Mouse (Mus musculus) forebrain, embryonic 16.5 days (tissue): ENCODE measurements at regions not wholly inside any gene's neighbourhood (a gene's known extent, or its start where the extent isn't known, plus 50 kb on each side); places are given as distances from the start of the nearest gene placed in this dataset.

ENCODE experiments used
- ATAC-seq: fragments of 200-750 bp; cut with Nextera tagmentation; 2 replicates; pipeline ENCODE4 v1.8.0; 2017; ENCODE audit warnings: mild to moderate bottlenecking, moderate library complexity
- H3K27ac ChIP-seq: fragments of 300-500 bp; sonication (generic); 2 replicates; pipeline ENCODE4 v1.5.1; 2014; ENCODE audit warnings: low read length, control low read depth
- H3K27me3 ChIP-seq: fragments of 300-500 bp; sonication (generic); replicated peaks from 2 replicates; pipeline ENCODE4 v1.6.1; 2014; ENCODE audit warnings: low read length; ENCODE audit not compliant: control insufficient read depth, insufficient read depth
- H3K36me3 ChIP-seq: fragments of 300-500 bp; sonication (generic); 2 replicates; pipeline ENCODE4 v1.6.1; 2014; ENCODE audit not compliant: control insufficient read depth, insufficient read depth
- H3K4me1 ChIP-seq: fragments of 300-500 bp; sonication (generic); replicated peaks from 2 replicates; pipeline ENCODE4 v1.6.1; 2014; ENCODE audit warnings: low read length; ENCODE audit not compliant: control insufficient read depth, insufficient read depth
- H3K4me2 ChIP-seq: fragments of 300-500 bp; sonication (generic); 2 replicates; pipeline ENCODE4 v1.6.1; 2014; ENCODE audit warnings: mild to moderate bottlenecking, low read length, control low read depth
- H3K4me3 ChIP-seq: fragments of 300-500 bp; sonication (generic); replicated peaks from 2 replicates; pipeline ENCODE4 v1.5.1; 2014; ENCODE audit warnings: mild to moderate bottlenecking, low read length, control low read depth
- H3K9ac ChIP-seq: fragments of 300-500 bp; sonication (generic); replicated peaks from 2 replicates; pipeline ENCODE4 v1.6.1; 2014; ENCODE audit warnings: low read depth, low read length, control low read depth
- H3K9me3 ChIP-seq: fragments of 300-500 bp; sonication (generic); 2 replicates; pipeline ENCODE4 v1.6.1; 2016; ENCODE audit warnings: low read length; ENCODE audit not compliant: control insufficient read depth
- WGBS: fragments of 180-500 bp; shearing (Covaris S2); extraction: QIAGEN DNeasy Blood & Tissue Kit; methylation state at CpG from one replicate; pipeline ENCODE4 v1.1.7; 2014; 5-methylcytosine and 5-hydroxymethylcytosine counted together

- no peak overlapping the region for H3K27ac ChIP-seq
- H3K4me2 ChIP-seq, result no peak overlapping the region
- no peaks in the 10 kb centered on the region for H3K36me3 ChIP-seq
- H3K4me3 ChIP-seq, result no peak overlapping the region
- WGBS, result 82% methylated on average over 2 of the region's 2 CpGs
- no peaks in the 10 kb centered on the region for H3K4me1 ChIP-seq
- no peak for ATAC-seq
- no peaks in the 10 kb centered on the region for H3K9me3 ChIP-seq
- no peak overlapping the region for H3K9ac ChIP-seq
- H3K27me3 ChIP-seq, result no peaks in the 10 kb centered on the region
Measured at GRCm38 (mm10) chr3:103473336-103473735, 101.7 kb upstream of the Syt6 start.

DNA sequence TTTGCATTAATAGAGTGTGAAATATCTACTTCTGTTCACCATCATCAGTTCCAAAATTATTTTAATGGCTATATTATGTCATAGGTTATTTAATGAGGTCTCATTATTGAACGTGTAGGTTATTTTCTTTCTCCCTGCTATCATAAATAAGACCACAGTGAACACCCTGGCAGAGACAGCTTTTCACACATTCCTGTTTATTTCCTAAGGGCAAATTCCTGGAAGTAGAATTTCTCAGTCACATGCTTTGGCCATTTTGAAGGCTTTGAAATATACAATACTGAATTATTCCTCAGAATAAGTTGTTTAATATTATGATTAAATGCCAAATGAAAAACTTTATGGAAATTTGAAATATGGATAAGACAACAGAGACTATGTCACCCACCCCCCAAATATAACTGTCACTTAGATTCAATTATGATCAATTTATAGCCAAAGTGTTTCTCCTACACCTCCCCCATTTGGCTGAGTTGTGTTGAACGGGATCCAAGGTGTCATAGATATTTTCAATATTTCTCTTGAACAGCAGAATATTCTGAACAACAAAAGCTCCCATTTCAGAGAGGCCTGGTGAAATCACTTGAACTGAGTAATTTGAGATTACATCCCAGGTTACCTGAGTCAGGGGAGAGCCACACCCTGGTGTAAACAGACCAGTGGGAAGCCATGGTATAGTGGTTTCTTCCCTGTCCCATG lies 95.0 kb upstream of the Syt6 start:
- H3K4me2 ChIP-seq, result no peak overlapping the region
- H3K9ac ChIP-seq, result no peak overlapping the region
- no peaks in the 10 kb centered on the region for H3K27me3 ChIP-seq
- no peaks in the 10 kb centered on the region for H3K36me3 ChIP-seq
- H3K9me3 ChIP-seq, result no peaks in the 10 kb centered on the region
- peaks cover 12% of the 10 kb centered on the region for H3K4me1 ChIP-seq
- no peak overlapping the region for H3K4me3 ChIP-seq
- ATAC-seq, result no peak
- H3K27ac ChIP-seq, result no peak overlapping the region
- 70% methylated on average over 2 of the region's 2 CpGs for WGBS

DNA sequence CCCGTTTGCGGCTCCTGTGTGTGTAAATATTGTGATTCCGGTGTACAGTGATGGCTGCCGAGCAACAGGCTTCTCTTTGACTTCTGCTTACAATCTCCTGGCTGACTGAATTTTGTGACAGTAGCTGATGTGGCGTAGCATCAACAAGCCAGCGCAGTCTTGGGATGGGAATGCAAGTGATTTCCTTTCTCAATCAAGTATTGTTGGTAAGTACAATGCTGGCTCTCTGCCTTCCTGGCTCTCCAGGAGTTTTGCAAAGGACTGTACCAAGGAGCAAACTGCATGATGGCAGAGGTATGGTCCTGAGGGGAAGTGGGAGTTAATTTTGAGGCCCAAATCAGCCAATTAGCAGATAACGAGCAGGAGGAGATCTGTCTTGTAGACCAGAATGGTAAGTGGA lies 94.4 kb upstream of the Syt6 start:
- Histone ChIP-seq H3K27ac (no peak overlapping the region), H3K4me3 (no peak overlapping the region), H3K27me3 (no peaks in the 10 kb centered on the region), H3K9ac (no peak overlapping the region), H3K9me3 (no peaks in the 10 kb centered on the region), H3K36me3 (no peaks in the 10 kb centered on the region), H3K4me1 (peaks cover 12% of the 10 kb centered on the region), H3K4me2 (no peak overlapping the region)
- WGBS, result 56% methylated on average over 7 of the region's 7 CpGs
- ATAC-seq, result no peak

DNA sequence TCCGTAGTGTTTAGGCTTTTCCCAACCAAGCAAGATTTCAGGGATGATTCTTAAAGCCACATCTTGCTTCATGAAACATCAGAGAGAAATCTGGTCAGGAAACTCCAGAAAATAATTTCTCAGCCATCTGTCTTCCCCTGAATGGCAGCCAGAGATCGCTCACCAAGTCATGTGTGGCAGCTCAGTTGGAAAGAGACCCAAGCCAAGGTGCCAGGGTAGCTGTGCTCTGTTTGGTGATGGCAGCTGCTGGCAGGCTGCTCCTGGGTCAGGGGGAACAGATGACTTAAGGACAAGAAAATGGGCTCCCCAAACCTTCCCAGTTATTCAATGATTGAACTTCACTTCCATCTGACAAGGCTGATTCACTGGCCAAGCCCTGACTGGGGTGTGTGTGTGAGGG lies 91.7 kb upstream of the Syt6 start:
- H3K4me1 ChIP-seq, result peaks cover 12% of the 10 kb centered on the region
- H3K9me3 ChIP-seq, result no peaks in the 10 kb centered on the region
- H3K36me3 ChIP-seq, result no peaks in the 10 kb centered on the region
- no peak overlapping the region for H3K9ac ChIP-seq
- H3K4me3 ChIP-seq, result no peak overlapping the region
- ATAC-seq, result peak; percentile 38; the same call in 1 of the 2 replicates
- no peaks in the 10 kb centered on the region for H3K27me3 ChIP-seq
- 56% methylated on average over 2 of the region's 2 CpGs for WGBS
- 0 out of 2 replicates have a peak overlapping the region, but pooled peaks have one; percentile 50 for H3K27ac ChIP-seq
- no peak overlapping the region for H3K4me2 ChIP-seq

DNA sequence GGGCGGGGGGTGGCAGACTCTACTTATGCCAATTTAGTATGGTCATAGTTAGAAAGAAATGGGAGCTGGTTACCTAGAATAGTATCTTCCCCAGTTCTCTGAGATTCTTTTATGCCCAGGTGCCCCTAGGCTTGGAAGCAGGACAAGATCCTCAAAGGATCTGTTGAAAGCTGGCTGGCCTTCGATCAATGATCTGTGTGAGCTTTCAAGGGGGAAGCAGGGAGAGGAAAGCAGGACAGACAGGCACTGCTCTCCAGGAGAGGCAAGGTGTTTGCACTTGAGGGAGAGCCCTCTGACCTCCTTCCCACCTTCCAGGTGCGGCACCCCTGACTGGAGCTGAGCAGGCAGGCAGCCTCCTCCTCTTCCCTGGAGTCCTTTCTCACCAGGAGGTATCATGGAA lies 91.3 kb upstream of the Syt6 start:
- Histone ChIP-seq H3K4me2 (no peak overlapping the region), H3K4me1 (peaks cover 12% of the 10 kb centered on the region), H3K36me3 (no peaks in the 10 kb centered on the region), H3K9me3 (no peaks in the 10 kb centered on the region), H3K27me3 (no peaks in the 10 kb centered on the region), H3K9ac (no peak overlapping the region), H3K4me3 (no peak overlapping the region), H3K27ac (0 out of 2 replicates have a peak overlapping the region, but pooled peaks have one; percentile 50)
- ATAC-seq, result no peak
- WGBS, result 62% methylated on average over 3 of the region's 3 CpGs

DNA sequence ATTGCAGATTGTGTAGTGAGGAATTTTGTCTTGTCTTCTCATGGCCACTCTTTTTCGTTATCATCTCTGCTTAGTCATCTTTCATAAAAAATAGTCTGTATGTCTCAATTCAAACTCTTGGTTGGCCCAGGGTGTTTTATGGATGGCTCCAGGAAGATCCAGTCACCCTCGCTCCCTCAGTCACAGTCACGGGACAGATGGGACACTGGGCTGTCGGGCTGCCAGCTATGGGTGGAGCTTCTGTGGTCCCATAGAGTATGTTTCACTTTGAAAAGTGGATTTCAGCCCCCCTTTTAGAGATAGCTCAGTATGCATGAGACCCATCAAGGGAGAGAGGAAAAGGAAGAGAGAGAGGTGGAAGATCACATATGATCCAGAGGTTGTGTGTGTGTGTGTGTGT lies 85.2 kb upstream of the Syt6 start:
- H3K27ac ChIP-seq, result no peak overlapping the region
- H3K4me3 ChIP-seq, result no peak overlapping the region
- WGBS, result 77% methylated on average over 4 of the region's 4 CpGs
- no peak for ATAC-seq
- no peaks in the 10 kb centered on the region for H3K9me3 ChIP-seq
- no peak overlapping the region for H3K9ac ChIP-seq
- H3K36me3 ChIP-seq, result no peaks in the 10 kb centered on the region
- no peaks in the 10 kb centered on the region for H3K27me3 ChIP-seq
- H3K4me2 ChIP-seq, result no peak overlapping the region
- no peaks in the 10 kb centered on the region for H3K4me1 ChIP-seq

DNA sequence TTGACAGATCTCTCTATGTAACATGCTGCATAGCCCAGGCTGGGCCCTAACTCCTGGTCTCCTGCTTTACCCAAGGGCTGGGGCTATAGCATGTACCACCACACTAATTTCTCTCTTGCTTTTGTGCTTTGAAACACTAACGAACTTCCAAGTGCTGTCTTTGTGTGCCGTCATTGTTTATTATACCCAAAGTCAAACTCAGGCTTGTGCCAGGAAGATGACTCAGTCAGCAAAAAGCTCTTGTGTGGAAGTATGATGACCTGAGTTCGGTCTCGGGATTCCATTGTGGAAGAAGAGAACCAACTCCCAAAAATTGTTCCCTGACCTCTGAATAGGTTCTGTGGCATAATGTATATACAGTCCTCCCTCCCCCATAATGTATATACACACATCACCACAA lies 84.1 kb upstream of the Syt6 start:
- 63% methylated on average over 4 of the region's 4 CpGs for WGBS

DNA sequence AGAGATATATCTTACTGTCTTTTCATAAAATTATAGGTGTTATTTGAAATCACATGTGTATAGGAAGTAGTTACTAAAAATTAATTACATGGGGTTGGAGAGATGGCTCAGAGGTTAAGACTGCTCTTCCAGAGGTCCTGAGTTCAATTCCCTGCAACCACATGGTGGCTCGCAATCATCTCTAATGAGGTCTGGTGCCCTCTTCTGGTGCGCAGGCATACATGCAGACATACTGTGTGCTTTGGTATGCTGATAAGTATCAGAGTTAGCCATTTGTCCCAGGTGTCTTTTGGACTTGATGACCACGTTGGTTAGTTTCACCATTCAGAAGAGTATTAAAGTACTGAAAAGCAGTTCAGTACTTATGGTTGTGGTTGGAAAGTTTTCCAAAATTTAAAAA lies 82.8 kb upstream of the Syt6 start:
- no peaks in the 10 kb centered on the region for H3K4me1 ChIP-seq
- no peaks in the 10 kb centered on the region for H3K36me3 ChIP-seq
- no peak overlapping the region for H3K9ac ChIP-seq
- H3K27me3 ChIP-seq, result no peaks in the 10 kb centered on the region
- WGBS, result 77% methylated on average over 3 of the region's 3 CpGs
- no peaks in the 10 kb centered on the region for H3K9me3 ChIP-seq
- H3K4me2 ChIP-seq, result no peak overlapping the region
- no peak for ATAC-seq
- H3K4me3 ChIP-seq, result no peak overlapping the region
- H3K27ac ChIP-seq, result no peak overlapping the region

More for the DNA sequence above, 84.1 kb upstream of the Syt6 start:
- Histone ChIP-seq H3K4me1 (no peaks in the 10 kb centered on the region), H3K27ac (no peak overlapping the region), H3K9ac (no peak overlapping the region), H3K36me3 (no peaks in the 10 kb centered on the region), H3K4me2 (no peak overlapping the region), H3K9me3 (no peaks in the 10 kb centered on the region), H3K27me3 (no peaks in the 10 kb centered on the region), H3K4me3 (no peak overlapping the region)
- ATAC-seq, result no peak

- H3K9ac ChIP-seq, result no peak overlapping the region
- WGBS, result 100% methylated on average over 1 of the region's 1 CpGs
- no peak overlapping the region for H3K4me2 ChIP-seq
- H3K9me3 ChIP-seq, result no peaks in the 10 kb centered on the region
- no peaks in the 10 kb centered on the region for H3K27me3 ChIP-seq
- H3K36me3 ChIP-seq, result no peaks in the 10 kb centered on the region
- no peak for ATAC-seq
- no peaks in the 10 kb centered on the region for H3K4me1 ChIP-seq
- H3K27ac ChIP-seq, result no peak overlapping the region
- H3K4me3 ChIP-seq, result no peak overlapping the region
Measured at GRCm38 (mm10) chr3:103493623-103494022, 81.4 kb upstream of the Syt6 start.

- WGBS, result 84% methylated on average over 3 of the region's 3 CpGs
- ATAC-seq, result no peak
Measured at GRCm38 (mm10) chr3:103494043-103494442, 81.0 kb upstream of the Syt6 start.

More at GRCm38 (mm10) chr3:103494043-103494442, 81.0 kb upstream of the Syt6 start:
- Histone ChIP-seq H3K27me3 (no peaks in the 10 kb centered on the region), H3K27ac (no peak overlapping the region), H3K4me3 (no peak overlapping the region), H3K9ac (no peak overlapping the region), H3K4me1 (no peaks in the 10 kb centered on the region), H3K9me3 (no peaks in the 10 kb centered on the region), H3K4me2 (no peak overlapping the region), H3K36me3 (no peaks in the 10 kb centered on the region)
